Mouse (Mus musculus): ENCODE measurements around the gene P4ha1.

DNA sequence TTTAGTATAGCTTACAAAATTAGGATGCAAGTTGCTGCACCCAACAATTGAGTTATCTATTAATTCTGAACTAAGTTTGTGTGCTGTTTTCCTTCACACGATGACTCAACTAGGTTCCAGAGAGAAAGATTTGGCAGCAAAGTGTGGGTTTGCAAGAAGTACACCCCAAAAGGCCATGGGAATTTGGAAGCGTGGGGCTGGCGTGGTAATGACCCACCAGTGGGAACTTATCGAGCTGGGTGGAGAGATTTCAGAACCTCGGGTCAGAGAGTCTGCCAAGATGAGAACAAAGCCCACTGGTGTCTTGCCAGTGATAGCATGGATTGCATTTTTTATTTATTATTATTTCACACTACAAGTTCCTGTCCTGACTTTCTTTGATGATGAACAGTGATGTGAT lies 11.2 kb upstream of the P4ha1 start:
- TF ChIP-seq CTCF (IDR thresholded peaks at IDR 0.05; ENCODE audit: low read depth), result no peak
- TF ChIP-seq EP300 (IDR thresholded peaks at IDR 0.05; ENCODE audit: low read depth), result no peak

Measured in liver, embryonic 14.5 days (tissue).